ENCODE assay signal across 9 mouse cellular contexts in genomic region chr17:69181560-69182316, GRCm38 (mm10).
DNase-seq lines count a peak whose midpoint lies in the region; ATAC-seq and TF ChIP-seq lines count a peak whose summit lies in the region.
"Had no signal": no experiment of that assay in that cellular context is flagged by ENCODE, and none has a peak within 500 bp of the region (broad histone marks: within the 10 kb centered on the region; RNA-seq: fewer than 3 reads in every experiment).

No protein-coding gene starts in this region.

- 32% methylated on average over 7 of the region's 7 CpGs for WGBS in forebrain, embryonic 14.5 days
- 14% methylated on average over 7 of the region's 7 CpGs for WGBS in intestine, postnatal 0 days
- WGBS in neural tube, embryonic 14.5 days: 14% methylated on average over 7 of the region's 7 CpGs

- H3K9me3 ChIP-seq in forebrain, embryonic 14.5 days (replicated peaks; ENCODE audit: control insufficient read depth, low read length): no peaks in the 10 kb centered on the region
- no peaks in the 10 kb centered on the region for H3K9me3 ChIP-seq in intestine, postnatal 0 days (ENCODE audit: control insufficient read depth)
- H3K9me3 ChIP-seq in neural tube, embryonic 14.5 days (ENCODE audit: control insufficient read depth, low read length): no peaks in the 10 kb centered on the region

- TF ChIP-seq CTCF in intestine, postnatal 0 days (IDR thresholded peaks at IDR 0.05; ENCODE audit: low read depth): no peak

- H3K27me3 ChIP-seq in forebrain, embryonic 14.5 days (replicated peaks; ENCODE audit: control insufficient read depth, insufficient read depth, low read length): no peaks in the 10 kb centered on the region
- no peaks in the 10 kb centered on the region for H3K27me3 ChIP-seq in intestine, postnatal 0 days (replicated peaks; ENCODE audit: control insufficient read depth, insufficient read depth, low read length)
- no peaks in the 10 kb centered on the region for H3K27me3 ChIP-seq in neural tube, embryonic 14.5 days (ENCODE audit: control insufficient read depth, insufficient read depth, low read length)

- DNase-seq in kidney, postnatal 10 days: peak; percentile 9
- no peak for DNase-seq in kidney, postnatal 14 days
- peak; percentile 45 for DNase-seq in forebrain, embryonic 14.5 days (ENCODE audit: low spot score)
- DNase-seq in cerebellum, postnatal 4 days (ENCODE audit: low spot score in 2 of 2): no peak
- no peak for DNase-seq in adrenal gland, adult 8-10 months
- DNase-seq in lung, adult 18-20 months: no peak
- DNase-seq: cerebellum, adult 9-10 months had no signal

- H3K4me2 ChIP-seq in forebrain, embryonic 14.5 days (ENCODE audit: low read length): peak overlapping the region; percentile 30; the same call in 1 of the 2 replicates
- H3K4me2 ChIP-seq in intestine, postnatal 0 days (replicated peaks; ENCODE audit: low read depth): peak overlapping the region; percentile 35
- H3K4me2 ChIP-seq in neural tube, embryonic 14.5 days (ENCODE audit: low read depth, low read length): peak overlapping the region; percentile 35

- no peak overlapping the region for H3K4me3 ChIP-seq in forebrain, embryonic 14.5 days (ENCODE audit: low read depth, low read length)
- H3K4me3 ChIP-seq in intestine, postnatal 0 days (ENCODE audit: low read depth, low read length): peak overlapping the region; percentile 9; the same call in 1 of the 2 replicates
- no peak overlapping the region for H3K4me3 ChIP-seq in neural tube, embryonic 14.5 days (ENCODE audit: low read depth, low read length)

- peak overlapping the region; percentile 14; the same call in 1 of the 2 replicates for H3K9ac ChIP-seq in forebrain, embryonic 14.5 days (ENCODE audit: low read length)
- no peak overlapping the region for H3K9ac ChIP-seq in intestine, postnatal 0 days (ENCODE audit: low read depth, low read length)
- H3K9ac ChIP-seq in neural tube, embryonic 14.5 days (replicated peaks; ENCODE audit: low read depth, low read length): no peak overlapping the region

- peaks cover 22% of the 10 kb centered on the region for H3K4me1 ChIP-seq in forebrain, embryonic 14.5 days (ENCODE audit: control insufficient read depth, insufficient read depth, low read length)
- H3K4me1 ChIP-seq in intestine, postnatal 0 days (replicated peaks; ENCODE audit: control insufficient read depth, insufficient read depth, low read length): peaks cover 17% of the 10 kb centered on the region
- peaks cover 16% of the 10 kb centered on the region for H3K4me1 ChIP-seq in neural tube, embryonic 14.5 days (ENCODE audit: control insufficient read depth, insufficient read depth, low read length)

- no peaks in the 10 kb centered on the region for H3K36me3 ChIP-seq in forebrain, embryonic 14.5 days (ENCODE audit: control insufficient read depth, insufficient read depth, low read length)
- no peaks in the 10 kb centered on the region for H3K36me3 ChIP-seq in intestine, postnatal 0 days (ENCODE audit: control insufficient read depth, insufficient read depth)
- no peaks in the 10 kb centered on the region for H3K36me3 ChIP-seq in neural tube, embryonic 14.5 days (ENCODE audit: control insufficient read depth, insufficient read depth, low read length)

- peak; percentile 53 for ATAC-seq in forebrain, embryonic 14.5 days
- peak; percentile 83 for ATAC-seq in intestine, postnatal 0 days
- peak; percentile 74 for ATAC-seq in neural tube, embryonic 14.5 days (ENCODE audit: low read depth)

- peak overlapping the region; percentile 46; the same call in 1 of the 2 replicates for H3K27ac ChIP-seq in forebrain, embryonic 14.5 days (ENCODE audit: low read depth, low read length)
- H3K27ac ChIP-seq in intestine, postnatal 0 days (ENCODE audit: low read depth, low read length): peak overlapping the region; percentile 77
- peak overlapping the region; percentile 76 for H3K27ac ChIP-seq in neural tube, embryonic 14.5 days (ENCODE audit: low read depth, low read length)

Comparison
In these comparisons a context has a peak if more than half of its experiments do, and no peak if none do; other contexts are left out.
1. DNase-seq: peak in kidney, postnatal 10 days (single experiment) and forebrain, embryonic 14.5 days (single experiment); none in kidney, postnatal 14 days (single experiment), cerebellum, postnatal 4 days (0 of 2), adrenal gland, adult 8-10 months (single experiment) and lung, adult 18-20 months (0 of 2).
2. Peak in every context shown above with its lines, with median percentiles within 50 percentile points of each other: ATAC-seq, H3K27ac ChIP-seq and H3K4me2 ChIP-seq.